Mouse (Mus musculus) bone marrow macrophage, adult 2 months (primary cell): Measurements from ENCODE around the gene Arl4d.

Experiments
- CTCF ChIP-seq: IDR thresholded peaks from 2 replicates; pipeline ENCODE4 v1.5.1; 2012; ENCODE audit warnings: low read depth, mild to moderate bottlenecking, low read length, moderate library complexity
- POLR2A ChIP-seq: IDR thresholded peaks from 2 replicates; pipeline ENCODE4 v1.6.1; 2012; ENCODE audit warnings: mild to moderate bottlenecking, low read depth, low read length, borderline replicate concordance

GRCm38 (mm10) chr11:101699556-101699955 lies 34.2 kb downstream of the Arl4d start:
- TF ChIP-seq POLR2A (no peak), CTCF (no peak)
